In genomic region chr11:114499665-114500064, GRCm38 (mm10) we compare ENCODE assay signal across 20 mouse cellular contexts.
DNase-seq lines count a peak whose midpoint lies in the region; ATAC-seq lines count a peak whose summit lies in the region.
"Had no signal": no experiment of that assay in that cellular context is flagged by ENCODE, and none has a peak within 500 bp of the region (broad histone marks: within the 10 kb centered on the region; RNA-seq: fewer than 3 reads in every experiment).

No protein-coding gene starts in this region.

- ATAC-seq in forebrain, embryonic 15.5 days (replicated peaks): no peak
- ATAC-seq in forebrain, embryonic 12.5 days (ENCODE audit: low FRiP score): no peak
- ATAC-seq in midbrain, embryonic 13.5 days: no peak
- ATAC-seq in midbrain, embryonic 11.5 days (ENCODE audit: low FRiP score): no peak
- peak; percentile 69; the same call in 1 of the 2 replicates for ATAC-seq in forebrain, embryonic 16.5 days
- ATAC-seq: intestine, postnatal 0 days; Patski had no signal

- H3K9ac ChIP-seq in forebrain, embryonic 15.5 days (replicated peaks): 0 out of 2 replicates have a peak overlapping the region, but pooled peaks have one; percentile 22
- no peak overlapping the region for H3K9ac ChIP-seq in forebrain, embryonic 12.5 days
- no peak overlapping the region for H3K9ac ChIP-seq in midbrain, embryonic 13.5 days (replicated peaks)
- H3K9ac ChIP-seq in midbrain, embryonic 11.5 days (ENCODE audit: low read length): no peak overlapping the region
- H3K9ac ChIP-seq in forebrain, embryonic 16.5 days (replicated peaks; ENCODE audit: low read depth, low read length): no peak overlapping the region
- H3K9ac ChIP-seq: heart, embryonic 15.5 days; neural tube, embryonic 12.5 days had no signal

- H3K4me3 ChIP-seq in forebrain, embryonic 15.5 days: no peak overlapping the region
- H3K4me3 ChIP-seq in forebrain, embryonic 12.5 days (replicated peaks): no peak overlapping the region
- no peak overlapping the region for H3K4me3 ChIP-seq in midbrain, embryonic 13.5 days (replicated peaks)
- no peak overlapping the region for H3K4me3 ChIP-seq in midbrain, embryonic 11.5 days (ENCODE audit: low read depth, low read length)
- no peak overlapping the region for H3K4me3 ChIP-seq in forebrain, embryonic 16.5 days (replicated peaks; ENCODE audit: low read length)
- H3K4me3 ChIP-seq: embryonic facial prominence, embryonic 10.5 days; heart, embryonic 15.5 days; limb, embryonic 10.5 days; neural tube, embryonic 12.5 days had no signal

- no peak overlapping the region for H3K4me2 ChIP-seq in forebrain, embryonic 15.5 days (replicated peaks)
- H3K4me2 ChIP-seq in forebrain, embryonic 12.5 days: no peak overlapping the region
- H3K4me2 ChIP-seq in midbrain, embryonic 13.5 days (replicated peaks): no peak overlapping the region
- no peak overlapping the region for H3K4me2 ChIP-seq in midbrain, embryonic 11.5 days
- no peak overlapping the region for H3K4me2 ChIP-seq in forebrain, embryonic 16.5 days (ENCODE audit: low read length)
- H3K4me2 ChIP-seq: heart, embryonic 15.5 days; neural tube, embryonic 12.5 days had no signal

- no peaks in the 10 kb centered on the region for H3K36me3 ChIP-seq in forebrain, embryonic 15.5 days
- no peaks in the 10 kb centered on the region for H3K36me3 ChIP-seq in forebrain, embryonic 12.5 days (replicated peaks)
- H3K36me3 ChIP-seq in midbrain, embryonic 13.5 days: no peaks in the 10 kb centered on the region
- no peaks in the 10 kb centered on the region for H3K36me3 ChIP-seq in midbrain, embryonic 11.5 days (ENCODE audit: control insufficient read depth, insufficient read depth, low read length)
- H3K36me3 ChIP-seq in forebrain, embryonic 16.5 days (ENCODE audit: control insufficient read depth, insufficient read depth): no peaks in the 10 kb centered on the region
- H3K36me3 ChIP-seq: embryonic facial prominence, embryonic 10.5 days; G1E; heart, embryonic 15.5 days; limb, embryonic 10.5 days; neural tube, embryonic 12.5 days had no signal

- no peaks in the 10 kb centered on the region for H3K9me3 ChIP-seq in forebrain, embryonic 15.5 days
- H3K9me3 ChIP-seq in forebrain, embryonic 12.5 days: no peaks in the 10 kb centered on the region
- H3K9me3 ChIP-seq in midbrain, embryonic 13.5 days: no peaks in the 10 kb centered on the region
- H3K9me3 ChIP-seq in midbrain, embryonic 11.5 days (ENCODE audit: control insufficient read depth, low read length): no peaks in the 10 kb centered on the region
- H3K9me3 ChIP-seq in forebrain, embryonic 16.5 days (ENCODE audit: control insufficient read depth, low read length): peaks cover 2% of the 10 kb centered on the region; the same call in 1 of the 2 replicates
- H3K9me3 ChIP-seq: embryonic facial prominence, embryonic 10.5 days; heart, embryonic 15.5 days; limb, embryonic 10.5 days; neural tube, embryonic 12.5 days had no signal

- H3K27ac ChIP-seq in forebrain, embryonic 15.5 days (replicated peaks): peak overlapping the region; percentile 87
- H3K27ac ChIP-seq in forebrain, embryonic 12.5 days: no peak overlapping the region
- 0 out of 2 replicates have a peak overlapping the region, but pooled peaks have one; percentile 36 for H3K27ac ChIP-seq in midbrain, embryonic 13.5 days
- H3K27ac ChIP-seq in midbrain, embryonic 11.5 days (ENCODE audit: low read depth, low read length): no peak overlapping the region
- peak overlapping the region; percentile 90 for H3K27ac ChIP-seq in forebrain, embryonic 16.5 days (ENCODE audit: low read length)
- H3K27ac ChIP-seq: embryonic facial prominence, embryonic 10.5 days; heart, embryonic 15.5 days; limb, embryonic 10.5 days; neural tube, embryonic 12.5 days had no signal

- 51% methylated on average over 12 of the region's 12 CpGs for WGBS in forebrain, embryonic 15.5 days
- 82% methylated on average over 12 of the region's 12 CpGs for WGBS in forebrain, embryonic 12.5 days
- 61% methylated on average over 12 of the region's 12 CpGs for WGBS in midbrain, embryonic 13.5 days
- 81% methylated on average over 12 of the region's 12 CpGs for WGBS in midbrain, embryonic 11.5 days
- 45% methylated on average over 12 of the region's 12 CpGs for WGBS in forebrain, embryonic 16.5 days

- no peaks in the 10 kb centered on the region for H3K27me3 ChIP-seq in forebrain, embryonic 15.5 days
- peaks cover 1% of the 10 kb centered on the region; the same call in 1 of the 2 replicates for H3K27me3 ChIP-seq in forebrain, embryonic 12.5 days
- 0 out of 2 replicates have a peak, but pooled peaks cover 11% of the 10 kb centered on the region for H3K27me3 ChIP-seq in midbrain, embryonic 13.5 days
- H3K27me3 ChIP-seq in midbrain, embryonic 11.5 days (ENCODE audit: control insufficient read depth, insufficient read depth, low read length): no peaks in the 10 kb centered on the region
- H3K27me3 ChIP-seq in forebrain, embryonic 16.5 days (replicated peaks; ENCODE audit: control insufficient read depth, insufficient read depth, low read length): no peaks in the 10 kb centered on the region
- H3K27me3 ChIP-seq: neural tube, embryonic 12.5 days had no signal

- H3K4me1 ChIP-seq in forebrain, embryonic 15.5 days: peaks cover 28% of the 10 kb centered on the region
- H3K4me1 ChIP-seq in forebrain, embryonic 12.5 days: peaks cover 28% of the 10 kb centered on the region
- peaks cover 34% of the 10 kb centered on the region for H3K4me1 ChIP-seq in midbrain, embryonic 13.5 days (replicated peaks)
- peaks cover 12% of the 10 kb centered on the region for H3K4me1 ChIP-seq in midbrain, embryonic 11.5 days (ENCODE audit: control insufficient read depth, insufficient read depth, low read length)
- H3K4me1 ChIP-seq in forebrain, embryonic 16.5 days (replicated peaks; ENCODE audit: control insufficient read depth, insufficient read depth, low read length): peaks cover 24% of the 10 kb centered on the region
- H3K4me1 ChIP-seq: heart, embryonic 15.5 days had no signal

- no peak for DNase-seq in midbrain, embryonic 11.5 days (ENCODE audit: low spot score, missing footprints)
- no peak for DNase-seq in spleen, postnatal 14 days (ENCODE audit: low spot score in 2 of 2)
- no peak for DNase-seq in adrenal gland, postnatal 10 days
- DNase-seq: B cell, adult 2 months; cerebellum, adult 9-10 months; heart, postnatal 4 days; kidney, postnatal 25 days; lung, postnatal 4 days; thymus, postnatal 14 days had no signal

Comparison
In these comparisons a context has a peak if more than half of its experiments do, and no peak if none do; other contexts are left out.
1. H3K27ac ChIP-seq: peak in forebrain, embryonic 15.5 days (single experiment), midbrain, embryonic 13.5 days (single experiment) and forebrain, embryonic 16.5 days (single experiment); none in forebrain, embryonic 12.5 days (single experiment) and midbrain, embryonic 11.5 days (single experiment).